Mouse (Mus musculus): ENCODE measurements around the gene Il17c. TPM values are rescaled to one million over a fixed set of nuclear protein-coding genes. Genes with fewer than 3 reads are reported as not detected.

Gene Il17c
- total and polyA plus RNA-seq, 3 experiments, result not detected

GRCm38 (mm10) chr8:122469407-122469806 is 47.6 kb downstream of the Il17c start:
- 61% methylated on average over 6 of the region's 6 CpGs for WGBS
- Histone ChIP-seq H3K9ac (ENCODE audit: low read depth, low read length) (no peak overlapping the region), H3K27me3 (ENCODE audit: control insufficient read depth, insufficient read depth, low read length) (no peaks in the 10 kb centered on the region), H3K4me1 (ENCODE audit: control insufficient read depth, insufficient read depth, low read length) (no peaks in the 10 kb centered on the region), H3K4me3 (no peak overlapping the region), H3K27ac (no peak overlapping the region), H3K36me3 (ENCODE audit: control insufficient read depth, insufficient read depth, low read length) (no peaks in the 10 kb centered on the region), H3K79me2 (replicated peaks; ENCODE audit: control insufficient read depth, insufficient read depth, low read length) (no peaks in the 10 kb centered on the region)
- DNase-seq, result no peak
- TF ChIP-seq POLR2A (IDR thresholded peaks at IDR 0.05; ENCODE audit: insufficient read depth, low read depth, low read length) (no peak), CTCF (IDR thresholded peaks at IDR 0.05) (no peak), EP300 (IDR thresholded peaks at IDR 0.05; ENCODE audit: insufficient read depth, low read depth, low read length) (no peak)
- intact Hi-C loops (cut with DNase I), result no loop called here

GRCm38 (mm10) chr8:122469965-122470364 is 48.1 kb downstream of the Il17c start:
- no peak overlapping the region for H3K27ac ChIP-seq
- intact Hi-C loops (cut with DNase I), result loop anchor here (10.0 kb wide), 1 partner anchor 745 kb away; the partner anchor contains the start of genes Chmp1a and Spata33
- WGBS, result 85% methylated on average over 10 of the region's 10 CpGs
- no peaks in the 10 kb centered on the region for H3K36me3 ChIP-seq (ENCODE audit: control insufficient read depth, insufficient read depth, low read length)
- H3K9ac ChIP-seq (ENCODE audit: low read depth, low read length), result no peak overlapping the region
- TF ChIP-seq EP300 (IDR thresholded peaks at IDR 0.05; ENCODE audit: insufficient read depth, low read depth, low read length) (no peak), POLR2A (IDR thresholded peaks at IDR 0.05; ENCODE audit: insufficient read depth, low read depth, low read length) (no peak), CTCF (IDR thresholded peaks at IDR 0.05) (no peak)
- no peak overlapping the region for H3K4me3 ChIP-seq
- no peaks in the 10 kb centered on the region for H3K27me3 ChIP-seq (ENCODE audit: control insufficient read depth, insufficient read depth, low read length)
- DNase-seq, result no peak
- H3K79me2 ChIP-seq (replicated peaks; ENCODE audit: control insufficient read depth, insufficient read depth, low read length), result no peaks in the 10 kb centered on the region; the same call in 1 of the 2 replicates
- H3K4me1 ChIP-seq (ENCODE audit: control insufficient read depth, insufficient read depth, low read length), result peaks cover 3% of the 10 kb centered on the region

- intact Hi-C loops (cut with DNase I), result loop anchor here (10.0 kb wide), 1 partner anchor 744 kb away; the partner anchor contains the start of genes Chmp1a and Spata33
- no peaks in the 10 kb centered on the region for H3K36me3 ChIP-seq (ENCODE audit: control insufficient read depth, insufficient read depth, low read length)
- H3K27me3 ChIP-seq (ENCODE audit: control insufficient read depth, insufficient read depth, low read length), result no peaks in the 10 kb centered on the region
Observed at GRCm38 (mm10) chr8:122470691-122471090, 48.9 kb downstream of the Il17c start.

More at GRCm38 (mm10) chr8:122470691-122471090, 48.9 kb downstream of the Il17c start:
- no peak overlapping the region for H3K9ac ChIP-seq (ENCODE audit: low read depth, low read length)
- DNase-seq, result no peak
- WGBS, result 80% methylated on average over 5 of the region's 5 CpGs
- no peaks in the 10 kb centered on the region; the same call in 1 of the 2 replicates for H3K79me2 ChIP-seq (replicated peaks; ENCODE audit: control insufficient read depth, insufficient read depth, low read length)
- H3K4me1 ChIP-seq (ENCODE audit: control insufficient read depth, insufficient read depth, low read length), result peaks cover 4% of the 10 kb centered on the region
- no peak for TF ChIP-seq POLR2A (IDR thresholded peaks at IDR 0.05; ENCODE audit: insufficient read depth, low read depth, low read length)
- no peak for TF ChIP-seq CTCF (IDR thresholded peaks at IDR 0.05)
- TF ChIP-seq EP300 (IDR thresholded peaks at IDR 0.05; ENCODE audit: insufficient read depth, low read depth, low read length), result no peak
- H3K27ac ChIP-seq, result no peak overlapping the region
- H3K4me3 ChIP-seq, result no peak overlapping the region

Small RNAs within 50 kb of the gene (microRNA-seq; reads per million reads assigned to microRNA genes)
- gene Gm24366, result 0 reads per million in 2 experiments

Other genes starting within 250 kb of the Il17c start
- gene Zfpm1, start 139.9 kb upstream of the Il17c start, total RNA-seq (2021), result 10 to 100 TPM; 21.2 to 24.6 TPM
- 20.0 and 20.9 TPM in 2 replicates for gene Zfpm1, start 139.9 kb upstream of the Il17c start, polyA plus RNA-seq (2012; rRNA removed)
- gene Trhr2, start 61.3 kb upstream of the Il17c start, total RNA-seq (2021), result not detected
- gene Trhr2, start 61.3 kb upstream of the Il17c start, polyA plus RNA-seq (2012; rRNA removed), result not detected in 2 replicates
- 10 to 100 TPM; 21.8 to 22.1 TPM for gene Zc3h18, start 45.4 kb upstream of the Il17c start, total RNA-seq (2021)
- 11.2 and 15.8 TPM in 2 replicates for gene Zc3h18, start 45.4 kb upstream of the Il17c start, polyA plus RNA-seq (2012; rRNA removed)
- gene Cyba, start 10.9 kb downstream of the Il17c start, total RNA-seq (2021), result 10 to 100 TPM; 41.2 to 43.9 TPM
- gene Cyba, start 10.9 kb downstream of the Il17c start, polyA plus RNA-seq (2012; rRNA removed), result 62.1 and 92.8 TPM in 2 replicates
- 1 to 10 TPM; 4.0 to 5.6 TPM for gene Mvd, start 21.4 kb downstream of the Il17c start, total RNA-seq (2021)
- 8.5 and 9.0 TPM in 2 replicates for gene Mvd, start 21.4 kb downstream of the Il17c start, polyA plus RNA-seq (2012; rRNA removed)
- 1 to 10 TPM; 1.6 to 8.1 TPM for gene Snai3, start 38.7 kb downstream of the Il17c start, total RNA-seq (2021)
- 6.8 and 8.2 TPM in 2 replicates for gene Snai3, start 38.7 kb downstream of the Il17c start, polyA plus RNA-seq (2012; rRNA removed)
- 10 to 100 TPM; 36.9 to 41.6 TPM for gene Rnf166, start 54.0 kb downstream of the Il17c start, total RNA-seq (2021)
- 91.3 and 99.4 TPM in 2 replicates for gene Rnf166, start 54.0 kb downstream of the Il17c start, polyA plus RNA-seq (2012; rRNA removed)
- 1 to 10 TPM; 5.6 to 7.7 TPM for gene Ctu2, start 54.1 kb downstream of the Il17c start, total RNA-seq (2021)
- 12.3 and 15.8 TPM in 2 replicates for gene Ctu2, start 54.1 kb downstream of the Il17c start, polyA plus RNA-seq (2012; rRNA removed)
- 10 to 100 TPM; 14.0 to 14.8 TPM for gene Piezo1, start 129.3 kb downstream of the Il17c start, total RNA-seq (2021)
- 48.5 and 55.5 TPM in 2 replicates for gene Piezo1, start 129.3 kb downstream of the Il17c start, polyA plus RNA-seq (2012; rRNA removed)
- 1 to 10 TPM; 2.0 to 2.7 TPM for gene Cdt1, start 146.0 kb downstream of the Il17c start, total RNA-seq (2021)
- 3.2 and 3.5 TPM in 2 replicates for gene Cdt1, start 146.0 kb downstream of the Il17c start, polyA plus RNA-seq (2012; rRNA removed)
- 10 to 100 TPM; 36.6 to 38.5 TPM for gene Aprt, start 154.9 kb downstream of the Il17c start, total RNA-seq (2021)
- gene Aprt, start 154.9 kb downstream of the Il17c start, polyA plus RNA-seq (2012; rRNA removed), result 42.1 and 45.1 TPM in 2 replicates
- gene Galns, start 189.4 kb downstream of the Il17c start, total RNA-seq (2021), result 1 to 10 TPM; 3.1 to 3.2 TPM
- 4.9 and 5.0 TPM in 2 replicates for gene Galns, start 189.4 kb downstream of the Il17c start, polyA plus RNA-seq (2012; rRNA removed)
- gene Trappc2l, start 189.6 kb downstream of the Il17c start, total RNA-seq (2021), result 10 to 100 TPM; 58.6 to 65.4 TPM
- gene Trappc2l, start 189.6 kb downstream of the Il17c start, polyA plus RNA-seq (2012; rRNA removed), result 161 and 207 TPM in 2 replicates
- gene Pabpn1l, start 200.7 kb downstream of the Il17c start, total RNA-seq (2021), result under 1 TPM in 1 of 2 experiments, not detected in 1; 0.52 TPM
- gene Pabpn1l, start 200.7 kb downstream of the Il17c start, polyA plus RNA-seq (2012; rRNA removed), result 0.10 TPM in 1 of 2 replicates, not detected in the other

All from heart, adult 2 months (tissue).